ENCODE assay signal across 21 mouse cellular contexts in the genomic region with DNA sequence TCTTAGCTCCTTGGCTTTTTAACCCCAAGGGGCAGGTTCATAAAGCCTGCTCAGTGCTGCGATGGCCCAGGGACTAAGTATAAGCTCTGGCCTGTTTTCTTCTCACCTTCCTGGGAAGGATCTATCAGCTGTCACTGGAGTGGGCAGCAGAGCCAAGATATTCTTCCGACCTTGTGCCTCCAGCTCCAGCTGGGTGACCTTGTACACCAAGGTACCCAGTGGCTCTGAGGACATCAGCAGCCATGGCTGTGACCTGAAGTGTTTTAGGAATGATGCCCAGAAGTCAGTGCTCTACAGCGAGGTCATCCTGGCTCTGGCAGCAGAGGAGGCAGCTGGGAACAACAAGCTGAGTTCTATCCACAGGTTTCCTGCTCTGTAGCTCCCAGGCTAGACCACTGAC. TPM values are rescaled to one million over a fixed set of nuclear protein-coding genes. Genes with fewer than 3 reads are reported as not detected.
DNase-seq lines count a peak whose midpoint lies in the region; ATAC-seq and TF ChIP-seq lines count a peak whose summit lies in the region.
"Had no signal": no experiment of that assay in that cellular context is flagged by ENCODE, and none has a peak within 500 bp of the region (broad histone marks: within the 10 kb centered on the region; RNA-seq: fewer than 3 reads in every experiment).

No protein-coding gene starts in this region.

- intact Hi-C loops in heart, adult 2 months (cut with DNase I), result no loop called here

- no peak for TF ChIP-seq CTCF in heart, adult 2 months (IDR thresholded peaks at IDR 0.05)

- H3K4me2 ChIP-seq in heart, embryonic 12.5 days, result no peak overlapping the region
- H3K4me2 ChIP-seq in heart, embryonic 13.5 days, result 0 out of 2 replicates have a peak overlapping the region, but pooled peaks have one; percentile 80
- H3K4me2 ChIP-seq: embryonic facial prominence, embryonic 13.5 days; limb, embryonic 15.5 days; midbrain, embryonic 11.5 days had no signal

- TF ChIP-seq EP300 in heart, adult 2 months (IDR thresholded peaks at IDR 0.05; ENCODE audit: insufficient read depth, low read depth, low read length), result peak; percentile 94

- ATAC-seq in heart, embryonic 12.5 days (ENCODE audit: insufficient number of reproducible peaks, low FRiP score), result no peak
- ATAC-seq in heart, embryonic 13.5 days (ENCODE audit: extremely low read depth, insufficient number of reproducible peaks, low FRiP score, low TSS enrichment), result no peak
- ATAC-seq: CD4-positive, CD25-positive, alpha-beta regulatory T cell, adult 4 months; forebrain, embryonic 16.5 days; lung, postnatal 0 days; Patski had no signal

- H3K4me1 ChIP-seq in heart, adult 2 months (ENCODE audit: control insufficient read depth, insufficient read depth, low read length), result 0 out of 2 replicates have a peak, but pooled peaks cover 1% of the 10 kb centered on the region
- H3K4me1 ChIP-seq in heart, embryonic 12.5 days (replicated peaks), result peaks cover 67% of the 10 kb centered on the region
- H3K4me1 ChIP-seq in heart, embryonic 13.5 days, result peaks cover 92% of the 10 kb centered on the region

- H3K9ac ChIP-seq in heart, adult 2 months (ENCODE audit: low read depth, low read length), result no peak overlapping the region; the same call in 1 of the 2 replicates
- H3K9ac ChIP-seq in heart, embryonic 12.5 days, result no peak overlapping the region
- H3K9ac ChIP-seq in heart, embryonic 13.5 days, result no peak overlapping the region
- H3K9ac ChIP-seq: embryonic facial prominence, embryonic 13.5 days; limb, embryonic 15.5 days had no signal

- peaks cover 3% of the 10 kb centered on the region; the same call in 1 of the 2 replicates for H3K27me3 ChIP-seq in heart, adult 2 months (ENCODE audit: control insufficient read depth, insufficient read depth, low read length)
- peaks cover 17% of the 10 kb centered on the region for H3K27me3 ChIP-seq in heart, embryonic 12.5 days (replicated peaks)
- H3K27me3 ChIP-seq in heart, embryonic 13.5 days (replicated peaks), result peaks cover 26% of the 10 kb centered on the region
- H3K27me3 ChIP-seq: Patski had no signal

- TF ChIP-seq POLR2A in heart, adult 2 months (IDR thresholded peaks at IDR 0.05; ENCODE audit: insufficient read depth, low read depth, low read length), result peak; percentile 66

- WGBS in heart, adult 2 months, result 59% methylated on average over 3 of the region's 3 CpGs
- 59% methylated on average over 3 of the region's 3 CpGs for WGBS in heart, embryonic 12.5 days
- WGBS in heart, embryonic 13.5 days, result 49% methylated on average over 3 of the region's 3 CpGs

- no peaks in the 10 kb centered on the region for H3K9me3 ChIP-seq in heart, embryonic 12.5 days (replicated peaks)
- H3K9me3 ChIP-seq in heart, embryonic 13.5 days, result no peaks in the 10 kb centered on the region
- H3K9me3 ChIP-seq: embryonic facial prominence, embryonic 13.5 days; hindbrain, embryonic 10.5 days; limb, embryonic 15.5 days had no signal

- peak; percentile 47 for DNase-seq in adrenal gland, adult 8-10 months
- no peak for DNase-seq in adrenal gland, adult 2 months
- peak in 1 of 2 experiments; percentile 79 for DNase-seq in heart, adult 2 months
- DNase-seq in heart, postnatal 4 days, result peak; percentile 66
- DNase-seq in liver, result no peak
- DNase-seq: cerebellum, adult 9-11 months; kidney, adult 11 months; kidney, postnatal 10 days; spleen, adult 18-20 months; thymus, postnatal 25 days had no signal

- H3K79me2 ChIP-seq in heart, adult 2 months (replicated peaks; ENCODE audit: control insufficient read depth, insufficient read depth, low read length), result no peaks in the 10 kb centered on the region; the same call in 1 of the 2 replicates

- H3K36me3 ChIP-seq in heart, adult 2 months (ENCODE audit: control insufficient read depth, insufficient read depth, low read length), result peaks cover 7% of the 10 kb centered on the region
- H3K36me3 ChIP-seq in heart, embryonic 12.5 days, result peaks cover 45% of the 10 kb centered on the region
- peaks cover 56% of the 10 kb centered on the region for H3K36me3 ChIP-seq in heart, embryonic 13.5 days

- H3K4me3 ChIP-seq in heart, adult 2 months, result peak overlapping the region; percentile 45
- H3K4me3 ChIP-seq in heart, embryonic 12.5 days, result no peak overlapping the region
- no peak overlapping the region for H3K4me3 ChIP-seq in heart, embryonic 13.5 days
- H3K4me3 ChIP-seq: embryonic facial prominence, embryonic 13.5 days; hindbrain, embryonic 10.5 days; limb, embryonic 15.5 days had no signal

- H3K27ac ChIP-seq in heart, adult 2 months, result peak overlapping the region; percentile 94
- H3K27ac ChIP-seq in heart, embryonic 12.5 days (ENCODE audit: poor library complexity, severe bottlenecking), result no peak overlapping the region
- peak overlapping the region; percentile 40; the same call in 1 of the 2 replicates for H3K27ac ChIP-seq in heart, embryonic 13.5 days (replicated peaks)
- H3K27ac ChIP-seq: embryonic facial prominence, embryonic 13.5 days; hindbrain, embryonic 10.5 days; limb, embryonic 15.5 days had no signal

RNA-seq across cellular contexts. Expression of a gene that starts 4.1 kb away (rescaled TPM):
- under 1 TPM in 1 of 4 experiments, not detected in 3; 0.86 TPM for total RNA-seq in adrenal gland, adult 8-10 months (2022)
- not detected for total RNA-seq in adrenal gland, adult 2 months (2021)
- 0.34 and 0.64 TPM in 2 replicates for polyA plus RNA-seq in adrenal gland, adult 2 months (2012; rRNA removed)
- total RNA-seq in heart, adult 2 months (2021), result not detected
- polyA plus RNA-seq in heart, adult 2 months (2012; rRNA removed), result 0.27 and 0.73 TPM in 2 replicates
- 0.88 and 1.5 TPM in 2 replicates for polyA plus RNA-seq in heart, embryonic 12.5 days (2016; fragmentation: Nextera tagmentation; extraction: Ambion mirVana)
- 0.75 and 1.2 TPM in 2 replicates for polyA plus RNA-seq in heart, embryonic 13.5 days (2015; fragmentation: Nextera tagmentation; extraction: Ambion mirVana)
- under 1 TPM; 0.59 to 0.60 TPM for total RNA-seq in heart, postnatal 4 days (2021)
- polyA plus RNA-seq: CD4-positive, CD25-positive, alpha-beta regulatory T cell, adult 4 months; embryonic facial prominence, embryonic 13.5 days; hindbrain, embryonic 10.5 days; limb, embryonic 15.5 days; liver, embryonic 16.5 days; midbrain, embryonic 11.5 days; Patski had no signal

RNA-seq across cellular contexts. Expression of a gene that starts 4.1 kb away (rescaled TPM):
- 10 to 100 TPM in 3 of 4 experiments, 1 to 10 TPM in 1; 10.0 to 66.6 (median 44.7) TPM for total RNA-seq in adrenal gland, adult 8-10 months (2022)
- 100 to 1,000 TPM in 1 of 2 experiments, 10 to 100 TPM in 1; 51.1 to 150 TPM for total RNA-seq in adrenal gland, adult 2 months (2021)
- 19.0 and 24.8 TPM in 2 replicates for polyA plus RNA-seq in adrenal gland, adult 2 months (2012; rRNA removed)
- 1,000 to 10,000 TPM; 5,566 to 6,234 TPM for total RNA-seq in heart, adult 2 months (2021)
- 6,657 and 8,958 TPM in 2 replicates for polyA plus RNA-seq in heart, adult 2 months (2012; rRNA removed)
- polyA plus RNA-seq in heart, embryonic 12.5 days (2016; fragmentation: Nextera tagmentation; extraction: Ambion mirVana), result 762 and 794 TPM in 2 replicates
- 961 and 1,090 TPM in 2 replicates for polyA plus RNA-seq in heart, embryonic 13.5 days (2015; fragmentation: Nextera tagmentation; extraction: Ambion mirVana)
- 1,000 to 10,000 TPM; 6,197 to 6,868 TPM for total RNA-seq in heart, postnatal 4 days (2021)
- polyA plus RNA-seq: CD4-positive, CD25-positive, alpha-beta regulatory T cell, adult 4 months had no signal

RNA-seq across cellular contexts. Expression of a gene that starts 33.5 kb away (rescaled TPM):
- total RNA-seq in adrenal gland, adult 8-10 months (2022), result 1 to 10 TPM; 1.2 to 3.2 (median 1.4) TPM
- 1 to 10 TPM in 1 of 2 experiments, under 1 TPM in 1; 0.93 to 1.0 TPM for total RNA-seq in adrenal gland, adult 2 months (2021)
- polyA plus RNA-seq in adrenal gland, adult 2 months (2012; rRNA removed), result 6.2 and 7.1 TPM in 2 replicates
- 1 to 10 TPM; 1.8 to 2.8 TPM for total RNA-seq in heart, adult 2 months (2021)
- 1.4 and 1.8 TPM in 2 replicates for polyA plus RNA-seq in heart, adult 2 months (2012; rRNA removed)
- polyA plus RNA-seq in heart, embryonic 12.5 days (2016; fragmentation: Nextera tagmentation; extraction: Ambion mirVana), result 13.6 and 14.1 TPM in 2 replicates
- polyA plus RNA-seq in heart, embryonic 13.5 days (2015; fragmentation: Nextera tagmentation; extraction: Ambion mirVana), result 10.9 and 11.3 TPM in 2 replicates
- 1 to 10 TPM; 2.7 to 3.8 TPM for total RNA-seq in heart, postnatal 4 days (2021)

RNA-seq across cellular contexts. Expression of a gene that starts 47.2 kb away (rescaled TPM):
- total RNA-seq in adrenal gland, adult 8-10 months (2022), result 10 to 100 TPM; 40.8 to 55.8 (median 48.3) TPM
- total RNA-seq in adrenal gland, adult 2 months (2021), result 10 to 100 TPM; 48.9 to 54.2 TPM
- 57.2 and 71.3 TPM in 2 replicates for polyA plus RNA-seq in adrenal gland, adult 2 months (2012; rRNA removed)
- 10 to 100 TPM; 25.8 to 30.7 TPM for total RNA-seq in heart, adult 2 months (2021)
- polyA plus RNA-seq in heart, adult 2 months (2012; rRNA removed), result 15.0 and 25.6 TPM in 2 replicates
- 46.2 and 48.2 TPM in 2 replicates for polyA plus RNA-seq in heart, embryonic 12.5 days (2016; fragmentation: Nextera tagmentation; extraction: Ambion mirVana)
- 48.1 and 50.7 TPM in 2 replicates for polyA plus RNA-seq in heart, embryonic 13.5 days (2015; fragmentation: Nextera tagmentation; extraction: Ambion mirVana)
- total RNA-seq in heart, postnatal 4 days (2021), result 10 to 100 TPM; 23.1 to 24.3 TPM

RNA-seq across cellular contexts. Expression of a gene that starts 47.4 kb away (rescaled TPM):
- 10 to 100 TPM; 35.7 to 41.7 (median 37.4) TPM for total RNA-seq in adrenal gland, adult 8-10 months (2022)
- 10 to 100 TPM; 31.4 to 33.6 TPM for total RNA-seq in adrenal gland, adult 2 months (2021)
- 18.9 and 19.6 TPM in 2 replicates for polyA plus RNA-seq in adrenal gland, adult 2 months (2012; rRNA removed)
- 10 to 100 TPM; 14.5 to 14.9 TPM for total RNA-seq in heart, adult 2 months (2021)
- polyA plus RNA-seq in heart, adult 2 months (2012; rRNA removed), result 15.7 and 22.6 TPM in 2 replicates
- polyA plus RNA-seq in heart, embryonic 12.5 days (2016; fragmentation: Nextera tagmentation; extraction: Ambion mirVana), result 84.5 and 85.5 TPM in 2 replicates
- 82.6 and 84.8 TPM in 2 replicates for polyA plus RNA-seq in heart, embryonic 13.5 days (2015; fragmentation: Nextera tagmentation; extraction: Ambion mirVana)
- 10 to 100 TPM; 39.0 to 40.0 TPM for total RNA-seq in heart, postnatal 4 days (2021)

Comparison
In these comparisons a context has a peak if more than half of its experiments do, and no peak if none do; other contexts are left out.
1. DNase-seq: peak in adrenal gland, adult 8-10 months (single experiment) and heart, postnatal 4 days (single experiment); none in adrenal gland, adult 2 months (single experiment) and liver (single experiment).
2. RNA of a gene that starts 4.1 kb away (total RNA-seq): 6,197 to 6,868 TPM in heart, postnatal 4 days and 5,566 to 6,234 TPM in heart, adult 2 months; 51.1 to 150 TPM in adrenal gland, adult 2 months and 10.0 to 66.6 TPM in adrenal gland, adult 8-10 months; every median in the first group is over 10 times any median in the second.